Mouse (Mus musculus) G1E (cell line): ENCODE results near the gene Slc27a3.

Source experiments
- CTCF ChIP-seq: IDR thresholded peaks from 2 replicates; pipeline ENCODE4 v1.5.1; 2012; ENCODE audit warnings: low read depth, low read length, inconsistent platforms, mixed read lengths
- TAL1 ChIP-seq: conservative IDR thresholded peaks from 2 replicates; pipeline ENCODE4 v1.6.1; 2012; ENCODE audit warnings: low read depth, low read length, inconsistent platforms, mixed read lengths

GRCm38 (mm10) chr3:90412312-90413010 is 22.7 kb upstream of the Slc27a3 start:
- TF ChIP-seq CTCF (peak; percentile 89), TAL1 (no peak)
